Mouse (Mus musculus) ovary, postnatal 10 days (tissue): ENCODE results near the gene Pole.

Experiments
- DNase-seq: peaks from one replicate; pipeline ENCODE4 v3.0.0; 2022; ENCODE audit warnings: low spot score

Pole gene

GRCm38 (mm10) chr5:110285770-110286445 is at the start of gene Pole, which contains the start of gene Pxmp2:
Gene Pole, plus strand, starts transcription at chr5:110286306.
Gene Pxmp2, minus strand, starts transcription at chr5:110286186.
- DNase-seq: peak; percentile 81

- no peak for DNase-seq
Observed at GRCm38 (mm10) chr5:110244091-110244490, 42.0 kb upstream of the Pole start.

GRCm38 (mm10) chr5:110266941-110267340 is 19.2 kb upstream of the Pole start:
- no peak for DNase-seq

GRCm38 (mm10) chr5:110269141-110270101 is 16.7 kb upstream of the Pole start, which contains the start of gene Pgam5:
Gene Pgam5, minus strand, starts transcription at chr5:110269913.
- DNase-seq: peak; percentile 72

GRCm38 (mm10) chr5:110270242-110270641 is 15.9 kb upstream of the Pole start:
- no peak for DNase-seq

- DNase-seq: no peak
Observed at GRCm38 (mm10) chr5:110274147-110274546, 12.0 kb upstream of the Pole start.

GRCm38 (mm10) chr5:110274846-110275245 is 11.3 kb upstream of the Pole start:
- no peak for DNase-seq

GRCm38 (mm10) chr5:110276391-110276790 is 9.7 kb upstream of the Pole start:
- DNase-seq: no peak

- DNase-seq: no peak
Observed at GRCm38 (mm10) chr5:110276910-110277309, 9.2 kb upstream of the Pole start.

- no peak for DNase-seq
Observed at GRCm38 (mm10) chr5:110281984-110282383, 4.1 kb upstream of the Pole start.

- no peak for DNase-seq
Observed at GRCm38 (mm10) chr5:110284536-110284935, 1.6 kb upstream of the Pole start.

- no peak for DNase-seq
Observed at GRCm38 (mm10) chr5:110285156-110285555, 950 bp upstream of the Pole start.

GRCm38 (mm10) chr5:110286446-110287083 is 459 bp downstream of the Pole start:
- DNase-seq: no peak

- DNase-seq: no peak
Observed at GRCm38 (mm10) chr5:110287084-110287475, 974 bp downstream of the Pole start.

- DNase-seq: no peak
Observed at GRCm38 (mm10) chr5:110291649-110292048, 5.5 kb downstream of the Pole start.

- no peak for DNase-seq
Observed at GRCm38 (mm10) chr5:110296637-110297036, 10.5 kb downstream of the Pole start.

GRCm38 (mm10) chr5:110300591-110300990 is 14.5 kb downstream of the Pole start:
- no peak for DNase-seq

GRCm38 (mm10) chr5:110308861-110309260 is 22.8 kb downstream of the Pole start:
- DNase-seq: no peak

- no peak for DNase-seq
Observed at GRCm38 (mm10) chr5:110313127-110313526, 27.0 kb downstream of the Pole start.

- DNase-seq: no peak
Observed at GRCm38 (mm10) chr5:110330508-110330907, 44.4 kb downstream of the Pole start.

GRCm38 (mm10) chr5:110338792-110339191 is 52.7 kb downstream of the Pole start:
- no peak for DNase-seq

GRCm38 (mm10) chr5:110342648-110343284 is 56.7 kb downstream of the Pole start, which contains the start of gene P2rx2:
Gene P2rx2, minus strand, starts transcription at chr5:110343212.
- no peak for DNase-seq
